In the genomic region with DNA sequence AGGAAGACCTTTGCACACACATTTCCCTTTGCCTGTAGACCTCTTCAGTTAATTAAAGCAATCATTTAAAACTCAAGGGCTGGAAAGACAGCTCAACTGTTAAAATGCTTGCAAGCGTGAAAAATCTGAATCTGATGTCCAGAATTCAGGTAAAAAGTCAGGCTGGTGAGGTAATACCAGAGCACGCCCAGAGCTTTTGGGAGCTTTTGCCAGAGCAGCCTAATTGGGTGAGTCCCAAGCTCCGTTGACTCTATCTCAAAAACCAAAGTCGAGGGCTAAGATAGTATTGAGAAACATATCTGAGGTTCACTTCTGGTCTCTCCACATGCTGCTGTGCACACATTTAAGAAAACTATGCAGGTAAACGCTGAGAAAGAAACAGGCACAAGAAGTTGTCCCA, we compare ENCODE assay signal across 11 mouse cellular contexts. TPM values are rescaled to one million over a fixed set of nuclear protein-coding genes. Genes with fewer than 3 reads are reported as not detected.
DNase-seq lines count a peak whose midpoint lies in the region; ATAC-seq lines count a peak whose summit lies in the region.
"Had no signal": no experiment of that assay in that cellular context is flagged by ENCODE, and none has a peak within 500 bp of the region (broad histone marks: within the 10 kb centered on the region; RNA-seq: fewer than 3 reads in every experiment).

A gene (plus strand): TSS at position 130 of the 400 bp plus-strand sequence.

- H3K27ac ChIP-seq in heart, embryonic 13.5 days (replicated peaks) = no peak within 1 kb of the TSS
- peak within 1 kb of the TSS; percentile 78 for H3K27ac ChIP-seq in forebrain, embryonic 10.5 days
- no peak within 1 kb of the TSS for H3K27ac ChIP-seq in kidney, embryonic 15.5 days
- H3K27ac ChIP-seq in midbrain, embryonic 14.5 days (replicated peaks; ENCODE audit: low read depth, low read length) = no peak within 1 kb of the TSS

- DNase-seq in heart, postnatal 25 days (ENCODE audit: low spot score) = no peak
- no peak for DNase-seq in forebrain, embryonic 10.5 days (ENCODE audit: extremely low spot score, low spot score)
- DNase-seq in midbrain, embryonic 14.5 days = no peak
- DNase-seq in cerebellum, postnatal 4 days (ENCODE audit: low spot score in 2 of 2) = no peak
- no peak for DNase-seq in gastrocnemius, postnatal 4 days (ENCODE audit: low spot score in 2 of 2)
- DNase-seq in embryo, embryonic 10 days (ENCODE audit: low spot score) = no peak
- DNase-seq: spleen, adult 18-20 months had no signal

- WGBS in heart, embryonic 13.5 days = 54% methylated on average over 5 of the region's 5 CpGs
- 59% methylated on average over 5 of the region's 5 CpGs for WGBS in forebrain, embryonic 10.5 days
- 69% methylated on average over 5 of the region's 5 CpGs for WGBS in kidney, embryonic 15.5 days
- 74% methylated on average over 5 of the region's 5 CpGs for WGBS in midbrain, embryonic 14.5 days

- H3K4me1 ChIP-seq in heart, embryonic 13.5 days = peaks cover 5% of the 10 kb centered on the region; the same call in 1 of the 2 replicates
- H3K4me1 ChIP-seq in forebrain, embryonic 10.5 days = peaks cover 14% of the 10 kb centered on the region
- peaks cover 12% of the 10 kb centered on the region; the same call in 1 of the 2 replicates for H3K4me1 ChIP-seq in kidney, embryonic 15.5 days
- H3K4me1 ChIP-seq in midbrain, embryonic 14.5 days (ENCODE audit: control insufficient read depth, insufficient read depth, low read length) = peaks cover 6% of the 10 kb centered on the region; the same call in 1 of the 2 replicates

- ATAC-seq in heart, embryonic 13.5 days (ENCODE audit: extremely low read depth, insufficient number of reproducible peaks, low FRiP score, low TSS enrichment) = no peak
- no peak for ATAC-seq in kidney, embryonic 15.5 days (replicated peaks; ENCODE audit: low FRiP score)
- no peak for ATAC-seq in midbrain, embryonic 14.5 days (ENCODE audit: low FRiP score, low TSS enrichment)
- ATAC-seq: CD4-positive, CD25-positive, alpha-beta regulatory T cell, adult 4 months had no signal

- H3K9me3 ChIP-seq in heart, embryonic 13.5 days = no peaks in the 10 kb centered on the region
- no peaks in the 10 kb centered on the region for H3K9me3 ChIP-seq in forebrain, embryonic 10.5 days
- H3K9me3 ChIP-seq in kidney, embryonic 15.5 days (replicated peaks) = no peaks in the 10 kb centered on the region
- no peaks in the 10 kb centered on the region for H3K9me3 ChIP-seq in midbrain, embryonic 14.5 days (ENCODE audit: control insufficient read depth, low read length)

- intact Hi-C loops in heart, postnatal 25 days (cut with DNase I) = no loop called here

- peak within 1 kb of the TSS; percentile 67 for H3K9ac ChIP-seq in heart, embryonic 13.5 days
- H3K9ac ChIP-seq in kidney, embryonic 15.5 days = 0 out of 2 replicates have a peak within 1 kb of the TSS, but pooled peaks have one; percentile 21
- peak within 1 kb of the TSS; percentile 49 for H3K9ac ChIP-seq in midbrain, embryonic 14.5 days (replicated peaks; ENCODE audit: low read length)

- peaks cover 15% of the 10 kb centered on the region for H3K27me3 ChIP-seq in heart, embryonic 13.5 days (replicated peaks)
- H3K27me3 ChIP-seq in forebrain, embryonic 10.5 days (ENCODE audit: poor library complexity, severe bottlenecking) = peaks cover 27% of the 10 kb centered on the region
- H3K27me3 ChIP-seq in kidney, embryonic 15.5 days = peaks cover 6% of the 10 kb centered on the region
- no peaks in the 10 kb centered on the region for H3K27me3 ChIP-seq in midbrain, embryonic 14.5 days (ENCODE audit: control insufficient read depth, insufficient read depth, low read length)

- peak within 1 kb of the TSS; percentile 74 for H3K4me2 ChIP-seq in heart, embryonic 13.5 days
- peak within 1 kb of the TSS; percentile 61 for H3K4me2 ChIP-seq in kidney, embryonic 15.5 days
- H3K4me2 ChIP-seq in midbrain, embryonic 14.5 days (ENCODE audit: low read length) = peak within 1 kb of the TSS; percentile 57

- H3K36me3 ChIP-seq in heart, embryonic 13.5 days = no peaks in the 10 kb centered on the region
- no peaks in the 10 kb centered on the region for H3K36me3 ChIP-seq in forebrain, embryonic 10.5 days (replicated peaks)
- no peaks in the 10 kb centered on the region for H3K36me3 ChIP-seq in kidney, embryonic 15.5 days
- H3K36me3 ChIP-seq in midbrain, embryonic 14.5 days (ENCODE audit: control insufficient read depth, insufficient read depth, low read length) = no peaks in the 10 kb centered on the region

- H3K4me3 ChIP-seq in heart, embryonic 13.5 days = peak within 1 kb of the TSS; percentile 48
- peak within 1 kb of the TSS; percentile 52 for H3K4me3 ChIP-seq in forebrain, embryonic 10.5 days
- H3K4me3 ChIP-seq in kidney, embryonic 15.5 days (replicated peaks) = peak within 1 kb of the TSS; percentile 35
- peak within 1 kb of the TSS; percentile 30 for H3K4me3 ChIP-seq in midbrain, embryonic 14.5 days (replicated peaks; ENCODE audit: low read depth, low read length)

RNA-seq across cellular contexts. Expression of the gene that starts here (rescaled TPM):
- not detected in 2 replicates for polyA plus RNA-seq in heart, embryonic 13.5 days (2015; fragmentation: Nextera tagmentation; extraction: Ambion mirVana)
- total RNA-seq in heart, postnatal 25 days (2021) = not detected
- 0.87 and 1.1 TPM in 2 replicates for polyA plus RNA-seq in forebrain, embryonic 10.5 days (2016; fragmentation: Nextera tagmentation; extraction: Ambion mirVana)
- 0.47 TPM in 1 of 2 replicates, not detected in the other for polyA plus RNA-seq in kidney, embryonic 15.5 days (2015; fragmentation: Nextera tagmentation; extraction: Ambion mirVana)
- 0.72 TPM in 1 of 2 replicates, not detected in the other for polyA plus RNA-seq in midbrain, embryonic 14.5 days (2014; fragmentation: Nextera tagmentation; extraction: Ambion mirVana)
- not detected for total RNA-seq in gastrocnemius, postnatal 4 days (2021)
- total RNA-seq: left cerebral cortex, postnatal 10 days had no signal
- polyA plus RNA-seq: CD4-positive, CD25-positive, alpha-beta regulatory T cell, adult 4 months had no signal
